Mouse (Mus musculus) forebrain, embryonic 16.5 days (tissue): ENCODE measurements around the gene Mrpl57. TPM values are rescaled to one million over a fixed set of nuclear protein-coding genes. Genes with fewer than 3 reads are reported as not detected.
"Not testable (repeated sequence)": the region's sequence is repeated elsewhere in the genome, so short reads cannot be mapped to it uniquely, and the experiment has no call there.

Experiments
- ATAC-seq: fragments of 200-750 bp; cut with Nextera tagmentation; 2 replicates; pipeline ENCODE4 v1.8.0; 2017; ENCODE audit warnings: mild to moderate bottlenecking, moderate library complexity
- H3K27ac ChIP-seq: fragments of 300-500 bp; sonication (generic); 2 replicates; pipeline ENCODE4 v1.5.1; 2014; ENCODE audit warnings: low read length, control low read depth
- H3K27me3 ChIP-seq: fragments of 300-500 bp; sonication (generic); replicated peaks from 2 replicates; pipeline ENCODE4 v1.6.1; 2014; ENCODE audit warnings: low read length; ENCODE audit not compliant: control insufficient read depth, insufficient read depth
- H3K36me3 ChIP-seq: fragments of 300-500 bp; sonication (generic); 2 replicates; pipeline ENCODE4 v1.6.1; 2014; ENCODE audit not compliant: control insufficient read depth, insufficient read depth
- H3K4me1 ChIP-seq: fragments of 300-500 bp; sonication (generic); replicated peaks from 2 replicates; pipeline ENCODE4 v1.6.1; 2014; ENCODE audit warnings: low read length; ENCODE audit not compliant: control insufficient read depth, insufficient read depth
- H3K4me2 ChIP-seq: fragments of 300-500 bp; sonication (generic); 2 replicates; pipeline ENCODE4 v1.6.1; 2014; ENCODE audit warnings: mild to moderate bottlenecking, low read length, control low read depth
- H3K4me3 ChIP-seq: fragments of 300-500 bp; sonication (generic); replicated peaks from 2 replicates; pipeline ENCODE4 v1.5.1; 2014; ENCODE audit warnings: mild to moderate bottlenecking, low read length, control low read depth
- H3K9ac ChIP-seq: fragments of 300-500 bp; sonication (generic); replicated peaks from 2 replicates; pipeline ENCODE4 v1.6.1; 2014; ENCODE audit warnings: low read depth, low read length, control low read depth
- H3K9me3 ChIP-seq: fragments of 300-500 bp; sonication (generic); 2 replicates; pipeline ENCODE4 v1.6.1; 2016; ENCODE audit warnings: low read length; ENCODE audit not compliant: control insufficient read depth
- WGBS: fragments of 180-500 bp; shearing (Covaris S2); extraction: QIAGEN DNeasy Blood & Tissue Kit; methylation state at CpG from one replicate; pipeline ENCODE4 v1.1.7; 2014; 5-methylcytosine and 5-hydroxymethylcytosine counted together
- polyA plus RNA-seq: library from polyadenylated mRNA; unstranded; fragments of >200 nt; fragmentation: Nextera tagmentation; extraction: Ambion mirVana; gene quantifications from 2 replicates; pipeline ENCODE4 v1.2.1, GENCODE M21; 2015

Mrpl57 gene
- polyA plus RNA-seq, 1 experiment from 2014 or later, result 130 TPM

GRCm38 (mm10) chr14:57810886-57811285 lies 15.1 kb upstream of the Mrpl57 start:
- Histone ChIP-seq H3K9me3 (no peaks in the 10 kb centered on the region), H3K4me1 (no peaks in the 10 kb centered on the region), H3K27me3 (no peaks in the 10 kb centered on the region), H3K4me2 (no peak overlapping the region), H3K27ac (no peak overlapping the region), H3K36me3 (peaks cover 12% of the 10 kb centered on the region; the same call in 1 of the 2 replicates), H3K9ac (no peak overlapping the region), H3K4me3 (no peak overlapping the region)
- WGBS, result 96% methylated on average over 2 of the region's 2 CpGs
- no peak for ATAC-seq

DNA sequence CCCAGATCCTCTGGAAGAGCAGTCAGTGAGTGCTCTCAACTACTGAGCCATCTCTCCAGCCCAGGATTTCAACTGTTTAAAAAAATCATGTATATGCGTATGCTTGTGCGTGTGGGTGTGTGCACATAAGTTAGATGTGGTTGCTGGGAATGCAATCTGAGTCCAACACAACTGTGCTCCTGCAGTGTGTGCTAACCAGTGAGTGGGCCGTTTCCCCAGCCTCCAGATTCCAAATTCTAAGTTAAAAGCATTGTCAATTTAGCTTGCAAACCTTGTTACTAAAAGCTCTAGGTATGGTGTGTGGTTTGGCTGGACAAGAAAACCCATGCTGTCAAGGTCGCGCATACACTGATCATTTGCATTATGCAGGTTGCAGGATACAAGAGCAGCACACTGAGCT lies 14.2 kb upstream of the Mrpl57 start:
- H3K4me3 ChIP-seq, result no peak overlapping the region
- no peaks in the 10 kb centered on the region for H3K27me3 ChIP-seq
- no peaks in the 10 kb centered on the region for H3K9me3 ChIP-seq
- H3K9ac ChIP-seq, result no peak overlapping the region
- WGBS, result 94% methylated on average over 5 of the region's 5 CpGs
- no peaks in the 10 kb centered on the region for H3K4me1 ChIP-seq
- no peak for ATAC-seq
- H3K4me2 ChIP-seq, result no peak overlapping the region
- peaks cover 9% of the 10 kb centered on the region; the same call in 1 of the 2 replicates for H3K36me3 ChIP-seq
- H3K27ac ChIP-seq, result no peak overlapping the region

GRCm38 (mm10) chr14:57820839-57821238 lies 5.2 kb upstream of the Mrpl57 start:
- Histone ChIP-seq H3K9ac (no peak overlapping the region), H3K4me1 (peaks cover 7% of the 10 kb centered on the region), H3K4me2 (no peak overlapping the region), H3K4me3 (no peak overlapping the region), H3K27ac (no peak overlapping the region), H3K9me3 (no peaks in the 10 kb centered on the region), H3K27me3 (no peaks in the 10 kb centered on the region), H3K36me3 (peaks cover 4% of the 10 kb centered on the region; the same call in 1 of the 2 replicates)
- WGBS, result 83% methylated on average over 4 of the region's 4 CpGs
- no peak for ATAC-seq

- H3K36me3 ChIP-seq, result no peaks in the 10 kb centered on the region
- H3K4me1 ChIP-seq, result peaks cover 17% of the 10 kb centered on the region
- peak overlapping the region; percentile 85 for H3K4me3 ChIP-seq
- peak overlapping the region; percentile 83; the same call in 1 of the 2 replicates for H3K9ac ChIP-seq
- H3K9me3 ChIP-seq, result no peaks in the 10 kb centered on the region
- no peak for ATAC-seq
- no peaks in the 10 kb centered on the region for H3K27me3 ChIP-seq
- WGBS, result 68% methylated on average over 1 of the region's 1 CpGs
- no peak overlapping the region for H3K27ac ChIP-seq
- peak overlapping the region; percentile 61 for H3K4me2 ChIP-seq
Measured at GRCm38 (mm10) chr14:57827284-57827683, 1.2 kb downstream of the Mrpl57 start.

- ATAC-seq, result no peak
- H3K4me3 ChIP-seq, result no peak overlapping the region
- H3K9me3 ChIP-seq, result no peaks in the 10 kb centered on the region
- no peaks in the 10 kb centered on the region for H3K27me3 ChIP-seq
- 90% methylated on average over 2 of the region's 2 CpGs for WGBS
- H3K4me2 ChIP-seq, result no peak overlapping the region
- no peak overlapping the region for H3K27ac ChIP-seq
- H3K4me1 ChIP-seq, result no peaks in the 10 kb centered on the region
- H3K36me3 ChIP-seq, result peaks cover 14% of the 10 kb centered on the region
- no peak overlapping the region for H3K9ac ChIP-seq
Measured at GRCm38 (mm10) chr14:57833526-57833925, 7.5 kb downstream of the Mrpl57 start.

DNA sequence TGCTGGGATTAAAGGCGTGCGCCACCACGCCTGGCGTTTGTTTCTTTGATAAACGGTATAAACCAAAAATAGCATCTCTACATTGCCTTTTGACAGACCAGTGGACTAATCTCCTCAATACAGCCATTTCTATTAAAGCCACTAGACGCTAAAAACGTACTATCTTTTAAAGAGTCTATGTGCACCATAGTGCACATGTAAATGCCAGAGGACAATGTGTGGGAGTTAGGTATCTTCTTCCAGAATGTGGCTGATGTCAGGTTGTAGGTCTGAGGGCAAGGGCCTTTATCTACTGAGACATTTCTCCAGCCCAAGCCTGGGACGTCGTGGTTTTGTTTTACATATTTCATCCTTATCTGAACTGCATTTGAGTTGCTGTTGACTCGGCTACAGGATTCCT lies 9.1 kb downstream of the Mrpl57 start:
- Histone ChIP-seq H3K9ac (no peak overlapping the region), H3K27ac (no peak overlapping the region), H3K27me3 (no peaks in the 10 kb centered on the region), H3K36me3 (peaks cover 18% of the 10 kb centered on the region), H3K9me3 (no peaks in the 10 kb centered on the region), H3K4me1 (no peaks in the 10 kb centered on the region), H3K4me2 (no peak overlapping the region), H3K4me3 (no peak overlapping the region)
- ATAC-seq, result no peak
- 93% methylated on average over 10 of the region's 10 CpGs for WGBS

DNA sequence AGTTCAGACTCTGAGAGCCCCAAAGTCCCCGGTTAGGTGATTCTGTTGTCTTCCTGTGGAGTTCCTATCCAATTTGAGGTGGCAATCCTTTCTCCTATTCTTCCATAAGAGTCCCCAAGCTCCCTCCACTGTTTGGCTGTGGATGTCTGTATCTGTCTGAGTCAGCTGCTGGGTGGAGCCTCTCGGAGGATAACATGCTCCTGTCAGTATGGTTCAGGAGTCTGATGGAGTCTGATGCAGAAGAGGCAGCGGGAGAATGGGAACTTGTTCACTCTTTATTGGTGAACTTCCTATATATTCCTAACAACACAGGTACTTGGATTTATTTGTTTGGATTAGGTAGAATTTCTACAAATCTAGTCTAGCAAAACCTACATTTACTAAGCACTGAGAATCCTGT lies 18.5 kb downstream of the Mrpl57 start:
- H3K27ac ChIP-seq, result no peak overlapping the region
- no peak overlapping the region for H3K9ac ChIP-seq
- H3K27me3 ChIP-seq, result no peaks in the 10 kb centered on the region
- no peaks in the 10 kb centered on the region for H3K9me3 ChIP-seq
- H3K4me2 ChIP-seq, result no peak overlapping the region
- WGBS, result 92% methylated on average over 3 of the region's 3 CpGs
- H3K36me3 ChIP-seq, result peaks cover 9% of the 10 kb centered on the region
- no peaks in the 10 kb centered on the region for H3K4me1 ChIP-seq
- ATAC-seq, result no peak
- H3K4me3 ChIP-seq, result no peak overlapping the region

DNA sequence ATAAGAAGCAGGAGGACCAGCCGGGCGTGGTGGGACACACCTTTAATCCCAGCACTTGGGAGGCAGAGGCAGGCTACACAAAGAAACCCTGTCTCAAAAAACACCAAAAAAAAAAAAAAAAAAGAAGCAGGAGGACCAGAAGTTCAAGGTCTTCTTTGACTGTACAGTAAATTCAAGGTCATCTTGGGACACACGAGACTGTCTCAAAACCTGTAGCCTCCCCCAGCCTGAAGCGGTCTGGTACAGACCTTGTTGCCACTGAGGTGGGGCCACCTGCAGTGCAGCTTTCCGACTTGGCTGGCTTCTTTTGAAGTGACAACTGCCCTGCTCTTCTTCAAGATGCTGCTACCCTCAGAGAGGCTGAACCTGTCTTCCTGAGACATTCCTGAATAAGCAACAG lies 22.0 kb downstream of the Mrpl57 start:
- not testable (repeated sequence) for ATAC-seq, H3K4me3 ChIP-seq, H3K9me3 ChIP-seq, H3K27ac ChIP-seq, H3K4me1 ChIP-seq, H3K9ac ChIP-seq, H3K4me2 ChIP-seq, H3K27me3 ChIP-seq, H3K36me3 ChIP-seq
- 86% methylated on average over 5 of the region's 5 CpGs for WGBS

DNA sequence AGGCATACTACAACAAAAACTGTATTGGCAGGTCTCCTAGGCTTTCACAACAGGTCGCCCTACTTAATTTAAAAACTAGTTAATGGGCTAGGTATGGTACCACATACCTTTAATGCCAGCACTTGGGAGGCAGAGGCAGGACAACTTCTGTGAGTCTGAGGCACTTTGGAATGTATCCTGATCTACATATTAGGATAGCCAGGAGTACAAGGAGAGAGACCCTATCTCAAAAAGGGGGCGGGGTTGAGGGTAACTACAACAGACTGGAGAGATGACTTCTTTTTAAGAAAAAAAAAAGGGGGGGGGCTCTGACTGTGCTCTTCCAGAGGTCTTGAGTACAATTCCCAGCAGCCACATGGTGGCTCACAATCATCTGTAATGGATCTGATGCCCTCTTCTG lies 22.6 kb downstream of the Mrpl57 start:
- WGBS, result 100% methylated on average over 2 of the region's 2 CpGs
- no peak overlapping the region for H3K9ac ChIP-seq
- no peak overlapping the region for H3K27ac ChIP-seq
- no peaks in the 10 kb centered on the region; the same call in none of the 2 replicates for H3K36me3 ChIP-seq
- H3K4me1 ChIP-seq, result no peaks in the 10 kb centered on the region
- no peak overlapping the region for H3K4me2 ChIP-seq
- no peaks in the 10 kb centered on the region for H3K9me3 ChIP-seq
- H3K27me3 ChIP-seq, result no peaks in the 10 kb centered on the region
- ATAC-seq, result no peak
- no peak overlapping the region for H3K4me3 ChIP-seq

- Histone ChIP-seq H3K9ac (no peak overlapping the region), H3K9me3 (no peaks in the 10 kb centered on the region)
- 86% methylated on average over 3 of the region's 3 CpGs for WGBS
Measured at GRCm38 (mm10) chr14:57850330-57850729, 24.3 kb downstream of the Mrpl57 start.

More at GRCm38 (mm10) chr14:57850330-57850729, 24.3 kb downstream of the Mrpl57 start:
- no peak for ATAC-seq
- H3K27me3 ChIP-seq, result no peaks in the 10 kb centered on the region
- peaks cover 2% of the 10 kb centered on the region for H3K36me3 ChIP-seq
- H3K4me2 ChIP-seq, result no peak overlapping the region
- no peak overlapping the region for H3K4me3 ChIP-seq
- H3K4me1 ChIP-seq, result no peaks in the 10 kb centered on the region
- H3K27ac ChIP-seq, result no peak overlapping the region
